Mouse (Mus musculus): ENCODE results near the gene Erbb2.

DNA sequence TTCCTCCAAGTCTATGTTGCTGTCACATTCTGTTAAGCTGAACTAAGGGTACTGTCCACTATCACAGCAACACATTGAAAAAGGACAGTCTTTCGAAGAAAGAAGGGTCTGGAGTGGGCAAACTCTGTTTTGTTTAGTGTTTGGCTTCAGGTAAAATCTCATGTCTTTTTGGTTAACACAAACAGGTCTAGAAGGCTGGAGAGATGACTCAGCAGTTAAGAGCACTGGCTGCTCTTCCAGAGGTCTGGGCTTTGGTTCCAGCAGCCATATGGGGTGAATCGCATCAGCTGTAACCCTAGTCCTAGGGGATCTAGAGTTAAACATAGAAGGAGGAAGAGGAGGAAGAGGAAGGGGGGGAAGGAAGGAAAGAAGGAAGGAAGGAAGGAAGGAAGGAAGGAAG, 73.5 kb downstream of the Erbb2 start:
- TF ChIP-seq CTCF (IDR thresholded peaks at IDR 0.05; ENCODE audit: low read depth, low read length) = no peak
- no peak for TF ChIP-seq POLR2A (IDR thresholded peaks at IDR 0.05; ENCODE audit: extremely low read depth, insufficient read depth, low read length)

Data from liver, adult 2 months (tissue).